ENCODE assay signal across 16 mouse cellular contexts in genomic region chr4:68535815-68536214, GRCm38 (mm10).
DNase-seq lines count a peak whose midpoint lies in the region; ATAC-seq and TF ChIP-seq lines count a peak whose summit lies in the region.
"Had no signal": no experiment of that assay in that cellular context is flagged by ENCODE, and none has a peak within 500 bp of the region (broad histone marks: within the 10 kb centered on the region; RNA-seq: fewer than 3 reads in every experiment).

No protein-coding gene starts in this region.

- no peak overlapping the region for H3K9ac ChIP-seq in forebrain, embryonic 13.5 days
- H3K9ac ChIP-seq in forebrain, embryonic 11.5 days (ENCODE audit: low read length): no peak overlapping the region
- H3K9ac ChIP-seq in lung, embryonic 16.5 days (ENCODE audit: low read length): no peak overlapping the region
- no peak overlapping the region for H3K9ac ChIP-seq in hindbrain, embryonic 14.5 days
- no peak overlapping the region for H3K9ac ChIP-seq in midbrain, postnatal 0 days (replicated peaks; ENCODE audit: low read length, poor library complexity, severe bottlenecking)
- H3K9ac ChIP-seq: liver, embryonic 13.5 days had no signal

- no peaks in the 10 kb centered on the region for H3K27me3 ChIP-seq in forebrain, embryonic 13.5 days
- H3K27me3 ChIP-seq in forebrain, embryonic 11.5 days (ENCODE audit: control insufficient read depth, insufficient read depth, low read length): no peaks in the 10 kb centered on the region
- no peaks in the 10 kb centered on the region for H3K27me3 ChIP-seq in lung, embryonic 16.5 days (ENCODE audit: control insufficient read depth, insufficient read depth, low read depth, low read length)
- no peaks in the 10 kb centered on the region for H3K27me3 ChIP-seq in hindbrain, embryonic 14.5 days (ENCODE audit: control insufficient read depth, insufficient read depth, low read length)
- no peaks in the 10 kb centered on the region for H3K27me3 ChIP-seq in midbrain, postnatal 0 days (ENCODE audit: insufficient read depth, low read length)
- H3K27me3 ChIP-seq: liver, embryonic 13.5 days; Patski had no signal

- TF ChIP-seq CTCF in midbrain, postnatal 0 days (IDR thresholded peaks at IDR 0.05): no peak

- 39% methylated on average over 1 of the region's 1 CpGs for WGBS in forebrain, embryonic 13.5 days
- WGBS in forebrain, embryonic 11.5 days: 32% methylated on average over 1 of the region's 1 CpGs
- 45% methylated on average over 1 of the region's 1 CpGs for WGBS in lung, embryonic 16.5 days
- WGBS in hindbrain, embryonic 14.5 days: 58% methylated on average over 1 of the region's 1 CpGs
- WGBS in midbrain, postnatal 0 days: 21% methylated on average over 1 of the region's 1 CpGs

- H3K27ac ChIP-seq in forebrain, embryonic 13.5 days: no peak overlapping the region
- H3K27ac ChIP-seq in forebrain, embryonic 11.5 days (ENCODE audit: low read depth, low read length): no peak overlapping the region
- no peak overlapping the region for H3K27ac ChIP-seq in lung, embryonic 16.5 days (ENCODE audit: low read length)
- H3K27ac ChIP-seq in hindbrain, embryonic 14.5 days: 0 out of 2 replicates have a peak overlapping the region, but pooled peaks have one; percentile 22
- no peak overlapping the region for H3K27ac ChIP-seq in midbrain, postnatal 0 days (ENCODE audit: low read depth, low read length)
- H3K27ac ChIP-seq: liver, embryonic 13.5 days had no signal

- H3K36me3 ChIP-seq in forebrain, embryonic 13.5 days (ENCODE audit: poor library complexity, severe bottlenecking): no peaks in the 10 kb centered on the region
- no peaks in the 10 kb centered on the region for H3K36me3 ChIP-seq in forebrain, embryonic 11.5 days (ENCODE audit: control insufficient read depth, insufficient read depth, low read length)
- no peaks in the 10 kb centered on the region for H3K36me3 ChIP-seq in lung, embryonic 16.5 days (ENCODE audit: control insufficient read depth, insufficient read depth, low read length)
- H3K36me3 ChIP-seq in hindbrain, embryonic 14.5 days (replicated peaks; ENCODE audit: control insufficient read depth, insufficient read depth): no peaks in the 10 kb centered on the region
- H3K36me3 ChIP-seq in midbrain, postnatal 0 days (ENCODE audit: insufficient read depth, low read length): no peaks in the 10 kb centered on the region
- H3K36me3 ChIP-seq: liver, embryonic 13.5 days had no signal

- 0 out of 2 replicates have a peak, but pooled peaks cover 8% of the 10 kb centered on the region for H3K4me1 ChIP-seq in forebrain, embryonic 13.5 days
- no peaks in the 10 kb centered on the region for H3K4me1 ChIP-seq in forebrain, embryonic 11.5 days (replicated peaks; ENCODE audit: control insufficient read depth, insufficient read depth, low read length)
- H3K4me1 ChIP-seq in lung, embryonic 16.5 days (replicated peaks; ENCODE audit: control insufficient read depth, insufficient read depth, low read length): no peaks in the 10 kb centered on the region
- 0 out of 2 replicates have a peak, but pooled peaks cover 4% of the 10 kb centered on the region for H3K4me1 ChIP-seq in hindbrain, embryonic 14.5 days (replicated peaks; ENCODE audit: control insufficient read depth, insufficient read depth, low read length)
- H3K4me1 ChIP-seq in midbrain, postnatal 0 days (ENCODE audit: insufficient read depth, low read length): no peaks in the 10 kb centered on the region
- H3K4me1 ChIP-seq: liver, embryonic 13.5 days had no signal

- DNase-seq in forebrain, embryonic 11.5 days (ENCODE audit: low spot score): no peak
- DNase-seq in lung, postnatal 14 days: no peak
- peak; percentile 32 for DNase-seq in hindbrain, embryonic 14.5 days (ENCODE audit: low spot score)
- DNase-seq in midbrain, postnatal 0 days (ENCODE audit: low spot score): peak; percentile 36
- no peak for DNase-seq in frontal cortex, postnatal 14 days (ENCODE audit: low spot score in 2 of 2)
- DNase-seq in natural killer cell, adult 2 months (ENCODE audit: low spot score in 2 of 2): no peak
- DNase-seq: cerebellum, adult 11 months; cerebellum, postnatal 25 days; heart, adult 18-20 months; left cerebral cortex, postnatal 4 days; liver, embryonic 13.5 days; right cerebral cortex, postnatal 25 days had no signal

- H3K4me3 ChIP-seq in forebrain, embryonic 13.5 days: no peak overlapping the region
- H3K4me3 ChIP-seq in forebrain, embryonic 11.5 days (ENCODE audit: low read depth, low read length): no peak overlapping the region
- H3K4me3 ChIP-seq in lung, embryonic 16.5 days (ENCODE audit: low read length): no peak overlapping the region
- no peak overlapping the region for H3K4me3 ChIP-seq in hindbrain, embryonic 14.5 days (replicated peaks; ENCODE audit: low read length)
- no peak overlapping the region for H3K4me3 ChIP-seq in midbrain, postnatal 0 days (ENCODE audit: low read depth, low read length)
- H3K4me3 ChIP-seq: liver, embryonic 13.5 days had no signal

- ATAC-seq in forebrain, embryonic 13.5 days: peak; percentile 45; the same call in 1 of the 2 replicates
- no peak for ATAC-seq in forebrain, embryonic 11.5 days (replicated peaks; ENCODE audit: low FRiP score)
- ATAC-seq in lung, embryonic 16.5 days (ENCODE audit: low read depth): peak; percentile 28; the same call in 1 of the 2 replicates
- peak; percentile 43; the same call in 1 of the 2 replicates for ATAC-seq in hindbrain, embryonic 14.5 days (ENCODE audit: low FRiP score)
- peak; percentile 49; the same call in 1 of the 2 replicates for ATAC-seq in midbrain, postnatal 0 days (ENCODE audit: low FRiP score)
- ATAC-seq: inflammation-experienced regulatory T-cells, adult 6 months; Patski had no signal

- H3K4me2 ChIP-seq in forebrain, embryonic 13.5 days: no peak overlapping the region
- no peak overlapping the region for H3K4me2 ChIP-seq in forebrain, embryonic 11.5 days (ENCODE audit: low read depth, low read length, severe bottlenecking)
- no peak overlapping the region for H3K4me2 ChIP-seq in lung, embryonic 16.5 days (ENCODE audit: low read depth, low read length)
- no peak overlapping the region for H3K4me2 ChIP-seq in hindbrain, embryonic 14.5 days (replicated peaks)
- H3K4me2 ChIP-seq in midbrain, postnatal 0 days (ENCODE audit: low read depth, low read length, poor library complexity, severe bottlenecking): no peak overlapping the region
- H3K4me2 ChIP-seq: liver, embryonic 13.5 days had no signal

- H3K9me3 ChIP-seq in forebrain, embryonic 13.5 days (replicated peaks): no peaks in the 10 kb centered on the region
- H3K9me3 ChIP-seq in forebrain, embryonic 11.5 days (ENCODE audit: control insufficient read depth, low read length): no peaks in the 10 kb centered on the region
- H3K9me3 ChIP-seq in lung, embryonic 16.5 days (ENCODE audit: control insufficient read depth, low read length): no peaks in the 10 kb centered on the region
- no peaks in the 10 kb centered on the region for H3K9me3 ChIP-seq in hindbrain, embryonic 14.5 days (ENCODE audit: control insufficient read depth, low read length)
- H3K9me3 ChIP-seq in midbrain, postnatal 0 days (ENCODE audit: low read length): no peaks in the 10 kb centered on the region
- H3K9me3 ChIP-seq: liver, embryonic 13.5 days had no signal

Comparison
In these comparisons a context has a peak if more than half of its experiments do, and no peak if none do; other contexts are left out.
1. DNase-seq: peak in hindbrain, embryonic 14.5 days (single experiment) and midbrain, postnatal 0 days (single experiment); none in forebrain, embryonic 11.5 days (single experiment), lung, postnatal 14 days (single experiment), frontal cortex, postnatal 14 days (0 of 2) and natural killer cell, adult 2 months (0 of 2).